Mouse (Mus musculus) midbrain, embryonic 14.5 days (tissue): ENCODE data around the gene Prdm16. TPM values are rescaled to one million over a fixed set of nuclear protein-coding genes. Genes with fewer than 3 reads are reported as not detected.
A peak's percentile ranks its signal among the peaks of the same experiment; 100 is the strongest.

Experiments
- ATAC-seq: fragments of 200-750 bp; cut with Nextera tagmentation; 2 replicates; pipeline ENCODE4 v1.8.0; 2017; ENCODE audit warnings: moderate number of reproducible peaks, moderate library complexity; ENCODE audit not compliant: low FRiP score, low TSS enrichment
- DNase-seq: peaks from one replicate; pipeline ENCODE4 v3.0.0-alpha.2; 2015
- H3K27ac ChIP-seq: fragments of 300-500 bp; sonication (generic); replicated peaks from 2 replicates; pipeline ENCODE4 v1.5.1; 2014; ENCODE audit warnings: mild to moderate bottlenecking, low read depth, low read length, moderate library complexity
- H3K27me3 ChIP-seq: fragments of 300-500 bp; sonication (generic); 2 replicates; pipeline ENCODE4 v1.6.1; 2014; ENCODE audit warnings: low read length, control low read depth, mixed read lengths; ENCODE audit not compliant: control insufficient read depth, insufficient read depth
- H3K36me3 ChIP-seq: fragments of 300-500 bp; sonication (generic); 2 replicates; pipeline ENCODE4 v1.6.1; 2014; ENCODE audit warnings: low read length, control low read depth; ENCODE audit not compliant: control insufficient read depth, insufficient read depth
- H3K4me1 ChIP-seq: fragments of 300-500 bp; sonication (generic); 2 replicates; pipeline ENCODE4 v1.6.1; 2014; ENCODE audit warnings: mild to moderate bottlenecking, antibody characterized with exemption, low read length, control low read depth; ENCODE audit not compliant: control insufficient read depth, insufficient read depth
- H3K4me2 ChIP-seq: fragments of 300-500 bp; sonication (generic); 2 replicates; pipeline ENCODE4 v1.6.1; 2014; ENCODE audit warnings: mild to moderate bottlenecking, low read length, moderate library complexity
- H3K4me3 ChIP-seq: fragments of 300-500 bp; sonication (generic); replicated peaks from 2 replicates; pipeline ENCODE4 v1.5.1; 2014; ENCODE audit warnings: low read depth, low read length
- H3K9ac ChIP-seq: fragments of 300-500 bp; sonication (generic); replicated peaks from 2 replicates; pipeline ENCODE4 v1.6.1; 2014; ENCODE audit warnings: mild to moderate bottlenecking, low read length, moderate library complexity
- H3K9me3 ChIP-seq: fragments of 300-500 bp; sonication (generic); 2 replicates; pipeline ENCODE4 v1.6.1; 2016; ENCODE audit warnings: low read length, control low read depth, mixed read lengths; ENCODE audit not compliant: control insufficient read depth
- WGBS: fragments of 180-500 bp; shearing (Covaris S2); extraction: QIAGEN DNeasy Blood & Tissue Kit; methylation state at CpG from one replicate; pipeline ENCODE4 v1.1.7; 2014; 5-methylcytosine and 5-hydroxymethylcytosine counted together
- polyA plus RNA-seq: library from polyadenylated mRNA; unstranded; fragments of >200 nt; fragmentation: Nextera tagmentation; extraction: Ambion mirVana; gene quantifications from 2 replicates; pipeline ENCODE4 v1.2.1, GENCODE M21; 2014

Prdm16 gene
- polyA plus RNA-seq, 1 experiment from 2014 or later: 10.1 TPM

DNA sequence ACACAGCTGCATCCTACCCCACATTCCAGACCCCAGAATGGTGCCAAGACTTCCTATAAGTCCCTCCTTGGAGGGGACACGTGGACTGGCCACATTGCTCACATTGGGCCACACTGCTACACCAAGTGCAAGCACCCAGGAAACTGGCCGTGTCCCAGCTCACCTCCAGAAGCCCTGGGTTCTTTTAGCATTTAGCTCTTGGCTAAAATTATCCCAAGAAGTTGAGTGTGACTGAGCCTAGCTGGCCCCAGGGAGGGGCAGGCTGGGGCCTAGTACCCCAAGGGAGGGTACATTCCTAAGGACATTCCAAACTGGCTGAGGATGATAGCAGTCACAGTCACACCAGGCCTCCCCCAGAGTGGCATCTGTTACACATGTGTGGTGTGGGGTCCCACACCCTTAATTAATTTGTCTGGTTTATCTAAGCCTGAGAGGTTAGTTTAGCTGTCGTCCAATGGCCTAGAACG lies 342.9 kb downstream of the Prdm16 start:
- no peaks in the 10 kb centered on the region for H3K4me1 ChIP-seq
- WGBS: 67% methylated on average over 4 of the region's 4 CpGs
- H3K9ac ChIP-seq: no peak overlapping the region
- no peak overlapping the region for H3K4me2 ChIP-seq
- peaks cover 5% of the 10 kb centered on the region for H3K27me3 ChIP-seq
- no peak overlapping the region for H3K27ac ChIP-seq
- H3K4me3 ChIP-seq: no peak overlapping the region
- ATAC-seq (no peak), DNase-seq (no peak)
- H3K36me3 ChIP-seq: no peaks in the 10 kb centered on the region
- no peaks in the 10 kb centered on the region for H3K9me3 ChIP-seq

DNA sequence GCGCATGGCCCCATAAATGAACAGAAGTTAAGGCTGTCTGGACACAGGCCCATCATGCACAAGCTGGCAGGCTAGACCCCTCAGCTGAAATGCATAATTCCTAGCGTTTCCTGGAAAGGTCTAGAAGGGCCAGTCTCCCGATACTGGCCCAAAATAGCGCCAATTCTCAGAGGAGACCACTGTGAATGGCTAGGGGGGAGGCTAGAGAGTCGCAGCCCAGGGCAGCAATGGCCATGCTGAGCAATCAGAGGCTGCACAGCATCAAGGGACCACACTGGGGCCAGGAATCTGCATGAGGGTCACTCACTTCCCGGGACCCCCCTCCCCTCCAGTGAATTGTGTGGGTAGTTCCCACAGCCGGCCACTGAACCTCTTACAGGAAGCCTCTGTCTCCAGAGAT lies 353.0 kb downstream of the Prdm16 start:
- ATAC-seq (no peak), DNase-seq (no peak)
- Histone ChIP-seq H3K9me3 (no peaks in the 10 kb centered on the region), H3K4me3 (no peak overlapping the region), H3K27me3 (no peaks in the 10 kb centered on the region), H3K9ac (no peak overlapping the region), H3K4me2 (no peak overlapping the region), H3K36me3 (no peaks in the 10 kb centered on the region), H3K27ac (no peak overlapping the region), H3K4me1 (no peaks in the 10 kb centered on the region)
- 77% methylated on average over 7 of the region's 7 CpGs for WGBS

DNA sequence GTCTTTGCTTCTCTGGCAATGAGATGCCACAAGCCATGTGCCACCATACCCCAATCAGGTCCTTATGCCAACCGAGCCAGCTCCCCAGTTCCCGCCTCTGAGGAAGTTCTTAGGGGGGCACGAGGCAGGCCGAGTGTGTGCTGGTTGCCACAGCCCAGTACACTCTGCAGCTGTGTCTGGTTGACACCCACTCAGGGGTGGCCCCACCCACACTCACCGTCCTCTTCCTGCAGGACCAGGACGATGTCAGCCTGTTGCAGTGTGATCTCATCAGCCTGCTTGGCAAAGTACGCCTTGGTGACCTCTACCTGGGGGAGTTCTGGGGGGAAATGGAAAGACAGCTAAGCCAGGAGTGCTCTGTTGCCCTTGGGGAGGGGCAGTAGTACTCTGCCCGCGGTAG lies 357.2 kb downstream of the Prdm16 start:
- no peak overlapping the region for H3K4me2 ChIP-seq
- no peaks in the 10 kb centered on the region for H3K36me3 ChIP-seq
- no peaks in the 10 kb centered on the region for H3K9me3 ChIP-seq
- H3K9ac ChIP-seq: no peak overlapping the region
- DNase-seq (no peak), ATAC-seq (no peak)
- H3K27ac ChIP-seq: no peak overlapping the region
- H3K4me1 ChIP-seq: no peaks in the 10 kb centered on the region
- no peak overlapping the region for H3K4me3 ChIP-seq
- H3K27me3 ChIP-seq: no peaks in the 10 kb centered on the region
- 88% methylated on average over 9 of the region's 9 CpGs for WGBS

DNA sequence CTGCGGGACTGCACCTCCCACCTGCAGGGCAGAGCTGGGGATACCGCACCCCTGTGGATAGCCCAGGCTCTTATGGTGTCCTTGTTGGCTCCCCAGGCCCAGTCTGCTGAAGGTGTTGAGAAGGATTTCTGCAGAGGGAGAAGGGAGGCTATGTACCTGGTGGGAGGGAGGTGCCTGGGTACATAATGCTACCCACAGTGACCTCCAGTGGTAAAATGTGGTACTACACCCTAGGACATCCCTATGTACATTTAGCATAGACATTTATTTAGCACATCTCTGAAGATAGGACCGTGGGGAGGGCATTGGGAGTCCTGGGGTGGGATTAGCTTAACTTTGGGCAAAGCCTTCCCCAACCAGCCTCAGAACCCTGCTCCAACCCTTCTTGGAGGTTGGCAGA lies 363.7 kb downstream of the Prdm16 start:
- H3K4me3 ChIP-seq: no peak overlapping the region
- H3K9me3 ChIP-seq: no peaks in the 10 kb centered on the region
- H3K27ac ChIP-seq: no peak overlapping the region
- no peaks in the 10 kb centered on the region for H3K4me1 ChIP-seq
- 54% methylated on average over 3 of the region's 3 CpGs for WGBS
- DNase-seq: peak; percentile 86
- no peak for ATAC-seq
- H3K4me2 ChIP-seq: no peak overlapping the region
- H3K9ac ChIP-seq: no peak overlapping the region
- H3K36me3 ChIP-seq: no peaks in the 10 kb centered on the region
- H3K27me3 ChIP-seq: no peaks in the 10 kb centered on the region

GRCm38 (mm10) chr4:154269520-154269919 lies 367.2 kb downstream of the Prdm16 start:
- Histone ChIP-seq H3K9ac (no peak overlapping the region), H3K27me3 (no peaks in the 10 kb centered on the region), H3K36me3 (no peaks in the 10 kb centered on the region), H3K9me3 (no peaks in the 10 kb centered on the region), H3K4me1 (no peaks in the 10 kb centered on the region), H3K4me2 (no peak overlapping the region), H3K4me3 (no peak overlapping the region), H3K27ac (no peak overlapping the region)
- DNase-seq: no peak
- ATAC-seq: no peak
- 57% methylated on average over 10 of the region's 10 CpGs for WGBS

- H3K27ac ChIP-seq: no peak overlapping the region
- H3K9me3 ChIP-seq: no peaks in the 10 kb centered on the region
- ATAC-seq: no peak
- no peaks in the 10 kb centered on the region for H3K27me3 ChIP-seq
- no peaks in the 10 kb centered on the region for H3K4me1 ChIP-seq
- H3K9ac ChIP-seq: no peak overlapping the region
- H3K36me3 ChIP-seq: no peaks in the 10 kb centered on the region
- DNase-seq: no peak
- no peak overlapping the region for H3K4me3 ChIP-seq
- H3K4me2 ChIP-seq: no peak overlapping the region
- 81% methylated on average over 6 of the region's 6 CpGs for WGBS
Measured at GRCm38 (mm10) chr4:154267511-154267910, 369.2 kb downstream of the Prdm16 start.

Other genes with a start within 250 kb of the Prdm16 start
- gene Actrt2, start 31.0 kb upstream of the Prdm16 start, polyA plus RNA-seq: not detected in 2 replicates
- 1.8 TPM in 2 replicates for gene Ttc34, start 200.6 kb upstream of the Prdm16 start, polyA plus RNA-seq
- gene Mmel1, start 232.7 kb upstream of the Prdm16 start, polyA plus RNA-seq: 0.50 and 0.53 TPM in 2 replicates